Mouse (Mus musculus): ENCODE results near the gene Gstm5. TPM values are rescaled to one million over a fixed set of nuclear protein-coding genes. Genes with fewer than 3 reads are reported as not detected.

The Gstm5 gene
- total RNA-seq, 2 experiments from 2014 or later, result 48.2 to 50.6 TPM

GRCm38 (mm10) chr3:107931670-107932069, 36.0 kb downstream of the Gstm5 start, which contains the start of gene Gstm7:
Gene Gstm7 (minus strand): TSS chr3:107931817.
- DNase-seq, result peak; percentile 99

GRCm38 (mm10) chr3:107932128-107932527, 36.5 kb downstream of the Gstm5 start:
- no peak for DNase-seq

- no peak for DNase-seq
Measured at GRCm38 (mm10) chr3:107935268-107935667, 39.6 kb downstream of the Gstm5 start.

DNA sequence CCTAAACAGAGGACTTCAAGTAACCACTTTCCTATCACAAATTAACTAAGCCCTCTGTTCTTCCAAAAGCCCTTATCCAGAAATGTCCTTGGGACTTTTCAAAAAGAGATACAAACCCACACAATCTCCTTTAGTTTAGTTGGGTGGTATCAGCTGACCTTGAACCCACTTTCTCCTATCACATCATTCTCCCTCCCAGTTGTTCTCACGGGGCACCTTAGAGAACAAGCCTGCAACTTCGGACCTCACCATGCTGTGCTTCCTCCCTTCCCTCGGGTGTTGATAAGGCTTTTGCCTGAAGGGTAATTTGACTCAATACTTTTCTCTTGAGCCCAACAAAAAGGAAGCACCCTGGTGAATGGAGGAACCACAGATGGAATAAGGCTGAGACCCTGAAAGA, 40.3 kb downstream of the Gstm5 start:
- no peak for DNase-seq

GRCm38 (mm10) chr3:107939403-107939802, 43.8 kb downstream of the Gstm5 start:
- peak; percentile 81 for DNase-seq

GRCm38 (mm10) chr3:107939830-107940229, 44.2 kb downstream of the Gstm5 start:
- no peak for DNase-seq

DNA sequence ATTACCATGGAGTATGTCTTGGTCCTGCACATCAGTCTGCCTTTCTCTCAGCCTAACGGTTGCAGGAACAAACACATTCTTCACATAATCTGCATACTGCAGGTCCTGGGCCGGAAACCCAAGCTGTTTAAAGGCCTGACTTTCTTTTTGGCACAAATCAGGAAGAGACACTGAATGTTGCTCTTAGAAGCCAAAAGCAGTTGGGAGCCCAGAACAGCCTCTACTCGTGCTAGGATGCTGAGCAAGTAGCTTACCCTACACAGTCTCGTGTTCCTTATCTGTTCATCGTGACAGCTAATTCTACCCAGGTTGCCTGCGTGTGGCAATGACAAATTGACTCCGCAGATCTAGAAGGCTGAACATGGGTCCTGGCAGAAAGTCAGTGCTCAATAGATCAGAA, 44.9 kb downstream of the Gstm5 start:
- DNase-seq, result no peak

- no peak for DNase-seq
Measured at GRCm38 (mm10) chr3:107941261-107941660, 45.6 kb downstream of the Gstm5 start.

DNA sequence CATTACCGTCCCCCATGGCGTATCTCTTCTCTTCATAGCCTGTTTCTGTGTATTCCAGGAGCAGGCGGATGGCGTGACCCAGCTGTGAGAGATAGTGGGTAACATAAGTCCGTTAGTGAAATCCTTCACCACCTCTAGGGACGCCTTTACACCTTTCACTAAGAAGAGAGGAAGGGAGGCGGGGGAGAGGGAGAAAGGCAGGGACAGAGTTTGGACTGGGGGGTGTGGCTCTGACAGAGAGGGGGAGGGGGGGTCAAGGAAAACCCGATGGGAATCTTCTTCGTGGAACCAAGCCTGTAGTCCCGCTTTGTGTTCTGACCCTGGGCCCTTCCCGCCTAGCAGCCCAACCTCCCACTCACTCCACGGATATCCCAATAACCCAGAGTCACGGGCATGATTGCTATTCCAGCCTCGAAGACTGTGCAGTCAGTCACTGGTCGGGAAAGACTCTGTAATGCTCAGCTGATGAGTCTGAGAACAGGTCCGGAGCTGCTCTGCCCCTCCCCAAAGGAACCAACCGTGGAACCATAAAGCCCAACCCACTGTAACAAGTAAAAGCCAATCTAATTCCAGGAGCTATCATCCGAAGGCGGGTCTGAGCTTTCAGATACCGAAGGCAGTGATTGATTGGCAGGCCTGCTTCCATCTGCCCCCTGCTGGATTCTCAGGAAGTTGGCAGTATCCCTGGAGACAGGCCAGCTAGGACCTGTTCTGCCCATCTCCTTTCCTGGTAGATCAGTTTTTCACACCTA, 47.8 kb downstream of the Gstm5 start, which contains the start of gene Gstm6:
TSS of gene Gstm6 (minus strand) at position 511 of the 752 bp plus-strand sequence.
- peak; percentile 49 for DNase-seq

- no peak for DNase-seq
Measured at GRCm38 (mm10) chr3:107945729-107946128, 50.1 kb downstream of the Gstm5 start.

Other genes starting within 250 kb of the Gstm5 start
- 10 to 100 TPM; 92.0 to 95.7 TPM for gene Ahcyl1, start 199.3 kb upstream of the Gstm5 start, total RNA-seq (2021)
- gene Csf1, start 135.4 kb upstream of the Gstm5 start, total RNA-seq (2021), result 10 to 100 TPM; 14.8 to 15.4 TPM
- not detected for gene Eps8l3, start 18.6 kb upstream of the Gstm5 start, total RNA-seq (2021)
- gene Gstm7, start 36.0 kb downstream of the Gstm5 start, total RNA-seq (2021), result 10 to 100 TPM; 23.0 to 23.2 TPM
- 1 to 10 TPM; 4.1 to 4.5 TPM for gene Gstm6, start 47.9 kb downstream of the Gstm5 start, total RNA-seq (2021)
- not detected for gene Gstm3, start 73.5 kb downstream of the Gstm5 start, total RNA-seq (2021)
- 10 to 100 TPM; 43.2 to 43.6 TPM for gene Gstm2, start 90.6 kb downstream of the Gstm5 start, total RNA-seq (2021)
- 10 to 100 TPM; 46.2 to 48.4 TPM for gene Gstm1, start 122.2 kb downstream of the Gstm5 start, total RNA-seq (2021)
- 10 to 100 TPM; 11.8 to 12.7 TPM for gene Gstm4, start 149.1 kb downstream of the Gstm5 start, total RNA-seq (2021)
- gene Ampd2, start 190.8 kb downstream of the Gstm5 start, total RNA-seq (2021), result 10 to 100 TPM; 16.7 to 16.9 TPM
- under 1 TPM; 0.31 to 0.34 TPM for gene Gnat2, start 197.0 kb downstream of the Gstm5 start, total RNA-seq (2021)

All from heart, postnatal 4 days (tissue).